8 mouse cellular contexts compared by ENCODE assay signal in the genomic region with DNA sequence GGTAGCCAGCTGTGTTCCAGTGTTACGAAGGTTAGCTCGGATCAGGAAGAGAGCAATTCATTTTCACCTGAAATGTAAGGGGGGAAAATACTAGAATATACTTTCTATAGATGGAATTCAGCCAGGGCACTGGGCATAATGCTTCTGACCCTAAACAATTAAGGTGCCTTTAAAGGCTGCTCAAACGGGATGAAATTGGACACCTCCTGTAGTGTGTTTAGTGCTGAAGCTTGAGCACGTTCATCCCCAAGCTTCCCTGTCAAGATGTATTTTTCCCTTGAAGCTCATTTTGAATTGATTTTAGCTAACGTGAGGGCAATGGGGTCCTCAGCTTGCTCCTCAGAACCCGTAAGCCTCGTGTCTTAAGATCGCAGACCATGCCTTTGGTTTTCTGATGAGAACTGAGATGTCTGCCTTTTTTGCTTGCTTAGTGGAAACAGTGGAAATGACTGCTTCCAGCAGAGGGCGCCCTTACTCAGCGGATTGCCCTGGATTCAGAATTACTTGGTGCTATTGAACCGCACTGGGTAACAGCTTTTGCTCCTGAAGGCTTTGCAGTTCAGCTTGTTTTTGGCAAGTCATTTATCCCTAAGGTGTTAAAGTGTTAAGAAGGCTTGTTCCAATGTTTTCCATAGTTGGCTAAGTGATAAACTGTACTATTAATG.
A peak's percentile ranks its signal among the peaks of the same experiment; 100 is the strongest.
DNase-seq lines count a peak whose midpoint lies in the region; ATAC-seq lines count a peak whose summit lies in the region.

No protein-coding gene starts in this region.

- H3K36me3 ChIP-seq in forebrain, embryonic 15.5 days: no peaks in the 10 kb centered on the region
- H3K36me3 ChIP-seq in hindbrain, embryonic 10.5 days: no peaks in the 10 kb centered on the region

- H3K9ac ChIP-seq in forebrain, embryonic 15.5 days (replicated peaks): peak overlapping the region; percentile 30; the same call in 1 of the 2 replicates

- WGBS in forebrain, embryonic 15.5 days: 17% methylated on average over 11 of the region's 11 CpGs
- WGBS in hindbrain, embryonic 10.5 days: 29% methylated on average over 11 of the region's 11 CpGs

- H3K4me3 ChIP-seq in forebrain, embryonic 15.5 days: no peak overlapping the region
- no peak overlapping the region for H3K4me3 ChIP-seq in hindbrain, embryonic 10.5 days

- H3K9me3 ChIP-seq in forebrain, embryonic 15.5 days: no peaks in the 10 kb centered on the region
- H3K9me3 ChIP-seq in hindbrain, embryonic 10.5 days: no peaks in the 10 kb centered on the region

- DNase-seq in MN1 (ENCODE audit: low spot score): peak; percentile 44
- DNase-seq in hindbrain, embryonic 10.5 days (ENCODE audit: low spot score): peak; percentile 79
- peak; percentile 67 to 94 for DNase-seq in layer of hippocampus, postnatal 25 days (ENCODE audit: extremely low spot score in 1 of 2, low spot score in 1 of 2)
- peak; percentile 55 to 69 for DNase-seq in lung, postnatal 4 days
- DNase-seq in right cerebral cortex, postnatal 10 days (ENCODE audit: low spot score in 2 of 2): peak; percentile 81 to 89

- peak; percentile 70 for ATAC-seq in cerebellum, adult (ENCODE audit: insufficient number of reproducible peaks, low FRiP score, low TSS enrichment)
- ATAC-seq in forebrain, embryonic 15.5 days (replicated peaks): peak; percentile 87
- no peak for ATAC-seq in monocyte, adult 5-6 weeks (replicated peaks; ENCODE audit: insufficient number of reproducible peaks, low FRiP score, low TSS enrichment, poor library complexity, severe bottlenecking)

- H3K4me1 ChIP-seq in forebrain, embryonic 15.5 days: no peaks in the 10 kb centered on the region
- H3K4me1 ChIP-seq in hindbrain, embryonic 10.5 days (replicated peaks): no peaks in the 10 kb centered on the region; the same call in 1 of the 2 replicates

- H3K27me3 ChIP-seq in forebrain, embryonic 15.5 days: no peaks in the 10 kb centered on the region
- no peaks in the 10 kb centered on the region for H3K27me3 ChIP-seq in hindbrain, embryonic 10.5 days (ENCODE audit: insufficient read depth, poor library complexity, severe bottlenecking)

- H3K4me2 ChIP-seq in forebrain, embryonic 15.5 days (replicated peaks): peak overlapping the region; percentile 36

- H3K27ac ChIP-seq in forebrain, embryonic 15.5 days (replicated peaks): no peak overlapping the region
- no peak overlapping the region for H3K27ac ChIP-seq in hindbrain, embryonic 10.5 days
